9 mouse cellular contexts compared by ENCODE assay signal in genomic region chr6:115761995-115762756, GRCm38 (mm10). TPM values are rescaled to one million over a fixed set of nuclear protein-coding genes. Genes with fewer than 3 reads are reported as not detected.
DNase-seq lines count a peak whose midpoint lies in the region; ATAC-seq and TF ChIP-seq lines count a peak whose summit lies in the region.
"Had no signal": no experiment of that assay in that cellular context is flagged by ENCODE, and none has a peak within 500 bp of the region (broad histone marks: within the 10 kb centered on the region; RNA-seq: fewer than 3 reads in every experiment).

Tmem40 (minus strand) TSS chr6:115762410.

- no peak for TF ChIP-seq CTCF in layer of hippocampus, adult 2 months (conservative IDR thresholded peaks at IDR 0.05)

- 5% methylated on average over 9 of the region's 9 CpGs for WGBS in limb, embryonic 15.5 days
- 2% methylated on average over 9 of the region's 9 CpGs for WGBS in neural tube, embryonic 15.5 days

- no peak for ATAC-seq in limb, embryonic 15.5 days (ENCODE audit: insufficient number of reproducible peaks, low FRiP score, low TSS enrichment, low read depth)
- no peak for ATAC-seq in neural tube, embryonic 15.5 days (ENCODE audit: low FRiP score)

- peak within 1 kb of the TSS; percentile 57 for H3K27ac ChIP-seq in limb, embryonic 15.5 days
- peak within 1 kb of the TSS; percentile 48; the same call in 1 of the 2 replicates for H3K27ac ChIP-seq in neural tube, embryonic 15.5 days (replicated peaks)
- no peak within 1 kb of the TSS for H3K27ac ChIP-seq in layer of hippocampus, adult 2 months

- H3K4me2 ChIP-seq in limb, embryonic 15.5 days, result no peak within 1 kb of the TSS
- peak within 1 kb of the TSS; percentile 15; the same call in 1 of the 2 replicates for H3K4me2 ChIP-seq in neural tube, embryonic 15.5 days

- peaks cover 33% of the 10 kb centered on the region for H3K4me1 ChIP-seq in limb, embryonic 15.5 days
- H3K4me1 ChIP-seq in neural tube, embryonic 15.5 days, result peaks cover 25% of the 10 kb centered on the region

- H3K4me3 ChIP-seq in limb, embryonic 15.5 days, result 0 out of 2 replicates have a peak within 1 kb of the TSS, but pooled peaks have one; percentile 9
- H3K4me3 ChIP-seq in neural tube, embryonic 15.5 days (replicated peaks), result no peak within 1 kb of the TSS
- H3K4me3 ChIP-seq in layer of hippocampus, adult 2 months, result no peak within 1 kb of the TSS

- H3K27me3 ChIP-seq in limb, embryonic 15.5 days, result no peaks in the 10 kb centered on the region
- no peaks in the 10 kb centered on the region for H3K27me3 ChIP-seq in neural tube, embryonic 15.5 days (replicated peaks)

- no peak within 1 kb of the TSS for H3K9ac ChIP-seq in limb, embryonic 15.5 days
- no peak within 1 kb of the TSS for H3K9ac ChIP-seq in neural tube, embryonic 15.5 days (replicated peaks)

- H3K36me3 ChIP-seq in limb, embryonic 15.5 days, result no peaks in the 10 kb centered on the region
- H3K36me3 ChIP-seq in neural tube, embryonic 15.5 days, result no peaks in the 10 kb centered on the region

- peak; percentile 21 for DNase-seq in adrenal gland, postnatal 10 days
- no peak for DNase-seq in adrenal gland, adult 18-20 months (ENCODE audit: low spot score in 2 of 2)
- DNase-seq in urinary bladder, adult 2 months (ENCODE audit: low spot score), result no peak
- no peak for DNase-seq in urinary bladder, adult 18-20 months (ENCODE audit: low spot score in 2 of 2)
- no peak for DNase-seq in cerebellum, postnatal 25 days
- DNase-seq in layer of hippocampus, adult 2 months (ENCODE audit: low spot score in 2 of 2), result no peak

- no peaks in the 10 kb centered on the region for H3K9me3 ChIP-seq in limb, embryonic 15.5 days
- H3K9me3 ChIP-seq in neural tube, embryonic 15.5 days (replicated peaks), result no peaks in the 10 kb centered on the region

RNA-seq across cellular contexts. Expression of gene Tmem40, which starts in this region (rescaled TPM):
- under 1 TPM; 0.79 to 0.93 TPM for total RNA-seq in adrenal gland, postnatal 10 days (2021)
- total RNA-seq in adrenal gland, adult 18-20 months (2021), result under 1 TPM; 0.43 to 0.45 TPM
- 34.8 and 49.5 TPM in 2 replicates for polyA plus RNA-seq in urinary bladder, adult 2 months (2012; rRNA removed)
- 42.0 and 45.4 TPM in 2 replicates for polyA plus RNA-seq in limb, embryonic 15.5 days (2015; fragmentation: Nextera tagmentation; extraction: Ambion mirVana)
- polyA plus RNA-seq in neural tube, embryonic 15.5 days (2015; fragmentation: Nextera tagmentation; extraction: Ambion mirVana), result 1.6 and 1.8 TPM in 2 replicates
- under 1 TPM; 0.42 to 0.44 TPM for total RNA-seq in layer of hippocampus, adult 2 months (2021)
- total RNA-seq: liver, adult 2 months had no signal
- polyA plus RNA-seq: liver, adult 2 months had no signal

Comparison
In these comparisons a context has a peak if more than half of its experiments do, and no peak if none do; other contexts are left out.
1. RNA of gene Tmem40 (polyA plus RNA-seq): 34.8 to 49.5 TPM in urinary bladder, adult 2 months and 42.0 to 45.4 TPM in limb, embryonic 15.5 days; 1.6 to 1.8 TPM in neural tube, embryonic 15.5 days; every median in the first group is over 10 times any median in the second.
2. Peak in DNase-seq in adrenal gland, postnatal 10 days; RNA of the gene not detected or under 1 TPM.